In the genomic region with DNA sequence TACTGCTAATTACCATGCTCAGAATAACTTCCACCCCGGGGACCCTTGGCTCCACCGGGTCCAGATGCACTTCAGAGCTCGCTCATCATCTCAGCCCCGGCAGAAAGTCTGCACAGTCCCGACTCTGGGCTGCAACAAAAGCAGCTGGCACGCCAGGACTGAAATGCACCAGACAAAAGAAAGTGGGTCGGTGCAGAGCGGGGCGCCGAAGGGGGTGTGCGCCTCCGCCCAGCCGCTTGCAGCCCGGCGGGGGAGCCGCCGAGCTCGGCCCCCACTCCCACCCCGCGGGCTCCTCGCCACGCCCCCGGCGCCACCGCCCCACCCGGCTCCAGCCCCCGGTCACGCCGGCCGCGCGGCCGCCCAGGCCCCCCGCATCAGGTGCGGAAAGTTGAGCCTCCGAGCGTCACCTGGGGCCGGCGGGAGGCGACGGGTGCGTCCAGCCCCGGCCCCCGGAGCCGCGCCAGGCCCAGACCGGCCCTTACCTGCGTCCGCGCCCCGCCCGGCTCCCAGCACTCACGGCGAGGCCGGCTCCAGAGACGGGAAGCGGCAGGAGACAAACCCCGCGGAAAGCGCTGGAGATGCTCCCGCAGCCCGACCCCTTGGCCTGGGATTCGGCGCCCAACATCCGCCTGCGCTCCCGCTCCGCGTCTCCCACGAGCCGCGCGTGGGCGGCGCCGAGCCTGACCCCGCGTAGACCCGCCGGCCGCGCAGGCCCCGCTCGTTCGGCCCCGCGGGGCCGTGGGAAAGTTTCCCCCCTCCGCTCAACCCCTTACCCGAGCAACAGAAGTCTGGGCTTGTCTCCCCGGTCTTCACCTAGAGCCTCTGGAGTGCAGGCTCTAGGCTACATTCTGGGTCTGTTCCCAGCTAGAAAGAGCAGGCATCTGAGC, we compare ENCODE assay signal across 8 mouse cellular contexts. TPM values are rescaled to one million over a fixed set of nuclear protein-coding genes. Genes with fewer than 3 reads are reported as not detected.
A peak's percentile ranks its signal among the peaks of the same experiment; 100 is the strongest.
DNase-seq lines count a peak whose midpoint lies in the region; ATAC-seq lines count a peak whose summit lies in the region.

No protein-coding gene starts in this region.

- DNase-seq in adrenal gland, adult 8-10 months: peak; percentile 14
- peak; percentile 60 to 63 for DNase-seq in cerebellum, postnatal 14 days
- peak; percentile 18 to 32 for DNase-seq in frontal cortex, postnatal 14 days (ENCODE audit: low spot score in 2 of 2)
- peak; percentile 79 for DNase-seq in intestine, embryonic 14.5 days (ENCODE audit: low spot score)
- peak; percentile 35 to 60 for DNase-seq in left cerebral cortex, postnatal 14 days (ENCODE audit: low spot score in 2 of 2)
- peak; percentile 74 to 75 for DNase-seq in right cerebral cortex, postnatal 10 days (ENCODE audit: low spot score in 2 of 2)

- no peaks in the 10 kb centered on the region for H3K9me3 ChIP-seq in intestine, embryonic 14.5 days (ENCODE audit: control insufficient read depth, low read length)

- no peaks in the 10 kb centered on the region; the same call in 1 of the 2 replicates for H3K79me2 ChIP-seq in macrophage (ENCODE audit: inconsistent target)

- peak overlapping the region; percentile 74 for H3K9ac ChIP-seq in intestine, embryonic 14.5 days (ENCODE audit: low read length)

- no peak overlapping the region for H3K27ac ChIP-seq in intestine, embryonic 14.5 days (ENCODE audit: low read depth)
- no peak overlapping the region for H3K27ac ChIP-seq in macrophage

- H3K4me1 ChIP-seq in intestine, embryonic 14.5 days (replicated peaks; ENCODE audit: control insufficient read depth, insufficient read depth, low read length): peaks cover 6% of the 10 kb centered on the region

- no peaks in the 10 kb centered on the region for H3K36me3 ChIP-seq in intestine, embryonic 14.5 days (ENCODE audit: control insufficient read depth, insufficient read depth, low read length)
- H3K36me3 ChIP-seq in macrophage (ENCODE audit: inconsistent target): no peaks in the 10 kb centered on the region

- peak; percentile 91 for ATAC-seq in intestine, embryonic 14.5 days (replicated peaks; ENCODE audit: low FRiP score, low TSS enrichment, low read depth)
- no peak for ATAC-seq in erythroid progenitor cell, adult 5-6 weeks (replicated peaks; ENCODE audit: low FRiP score, poor library complexity, severe bottlenecking)

- peak overlapping the region; percentile 73 for H3K4me3 ChIP-seq in intestine, embryonic 14.5 days (ENCODE audit: low read depth, low read length)
- H3K4me3 ChIP-seq in macrophage (ENCODE audit: inconsistent target): peak overlapping the region; percentile 43

- 1% methylated on average over 64 of the region's 91 CpGs for WGBS in intestine, embryonic 14.5 days
- WGBS in macrophage (ENCODE audit: missing documents): 1% methylated on average over 84 of the region's 91 CpGs

- intact Hi-C loops in left cerebral cortex, postnatal 14 days (cut with DNase I): no loop called here

- H3K4me2 ChIP-seq in intestine, embryonic 14.5 days (ENCODE audit: low read length): peak overlapping the region; percentile 85

- H3K27me3 ChIP-seq in intestine, embryonic 14.5 days (replicated peaks; ENCODE audit: control insufficient read depth, insufficient read depth, low read length): no peaks in the 10 kb centered on the region

RNA-seq across cellular contexts. Expression of gene Rnf180, which starts 0.6 kb away (rescaled TPM):
- 10 to 100 TPM in 2 of 4 experiments, 1 to 10 TPM in 2; 4.7 to 15.5 (median 9.9) TPM for total RNA-seq in adrenal gland, adult 8-10 months (2022)
- polyA plus RNA-seq in intestine, embryonic 14.5 days (2014; fragmentation: Nextera tagmentation; extraction: Ambion mirVana): 4.5 and 5.2 TPM in 2 replicates
- total RNA-seq in left cerebral cortex, postnatal 14 days (2021): 10 to 100 TPM; 20.2 to 20.9 TPM
- 10 to 100 TPM; 15.3 to 83.8 (median 34.8) TPM for total RNA-seq in macrophage (2018; cell fraction: chromatin; rRNA removed)
- 10 to 100 TPM in 7 of 26 experiments, 1 to 10 TPM in 19; 3.2 to 13.4 (median 5.5) TPM for total RNA-seq in macrophage (2018; cell fraction: cytosol; rRNA removed)
- 10 to 100 TPM in 20 of 26 experiments, 1 to 10 TPM in 6; 5.8 to 65.4 (median 22.8) TPM for total RNA-seq in macrophage (2018; cell fraction: nucleus; rRNA removed)
- 7.7 to 11.7 TPM (median 8.2 TPM) in 3 replicates for polyA plus RNA-seq in macrophage (2018)
- total RNA-seq in erythroid progenitor cell, adult 5-6 weeks (2015; ENCODE audit: low replicate concordance): 1.3 TPM in 1 of 2 replicates, not detected in the other
- total RNA-seq in erythroid progenitor cell, adult 5-6 weeks (2017; ENCODE audit: low replicate concordance): 0.13 TPM in 1 of 2 replicates, not detected in the other

Comparison
In these comparisons a context has a peak if more than half of its experiments do, and no peak if none do; other contexts are left out.
1. DNase-seq: peak in every context shown above with its lines; median percentile 79 in intestine, embryonic 14.5 days; 74 in right cerebral cortex, postnatal 10 days; 62 in cerebellum, postnatal 14 days; 48 in left cerebral cortex, postnatal 14 days; 25 in frontal cortex, postnatal 14 days; 14 in adrenal gland, adult 8-10 months.